Mouse (Mus musculus) mesoderm, embryonic 11.5 days (tissue): ENCODE results near the gene Ptprh.

Source experiments
- DNase-seq: peaks from one replicate; pipeline ENCODE4 v3.0.0-alpha.2; 2012; ENCODE audit warnings: low read depth, low spot score

The Ptprh gene

DNA sequence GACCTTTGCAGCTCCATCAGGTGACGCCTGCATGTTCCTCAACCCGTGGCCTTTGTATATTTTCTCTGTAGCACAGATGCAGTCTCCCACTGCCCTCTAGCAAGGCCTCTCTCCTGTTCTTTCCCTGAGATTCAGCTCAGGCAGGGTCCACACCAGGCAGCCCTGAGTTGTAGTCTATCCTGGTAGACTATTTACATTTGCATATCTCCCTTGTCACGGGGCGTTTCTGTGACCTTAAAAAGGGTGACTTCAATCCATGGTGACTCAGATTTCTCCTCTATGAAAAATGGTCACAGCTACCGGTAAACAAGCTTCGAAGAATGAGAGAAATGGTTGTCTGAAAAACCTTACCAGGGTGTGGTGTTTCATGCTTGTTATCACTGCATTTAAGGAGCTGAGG, at the start of gene Ptprh:
Gene Ptprh, minus strand, starts transcription at position 169 of the 400 bp plus-strand sequence.
- no peak for DNase-seq

DNA sequence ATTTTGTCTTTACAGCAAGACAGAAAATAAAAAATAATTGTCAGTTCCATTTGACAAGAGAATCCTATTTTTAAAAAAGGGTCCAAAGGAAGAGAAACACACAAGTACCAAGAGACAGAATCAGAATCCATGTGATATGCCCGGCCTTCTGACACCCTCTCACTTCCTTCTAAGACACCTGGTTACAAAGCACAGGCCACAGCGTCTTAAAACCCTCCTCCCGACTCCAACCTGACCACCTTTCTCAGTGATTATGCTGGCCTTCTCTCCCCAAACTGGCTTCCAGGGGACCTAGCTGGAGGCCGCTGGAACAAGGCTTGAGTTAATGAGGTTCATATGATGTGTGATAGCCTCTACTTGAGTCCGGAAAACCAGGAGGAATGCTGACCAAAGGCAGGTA, 49.5 kb upstream of the Ptprh start:
- DNase-seq, result no peak

DNA sequence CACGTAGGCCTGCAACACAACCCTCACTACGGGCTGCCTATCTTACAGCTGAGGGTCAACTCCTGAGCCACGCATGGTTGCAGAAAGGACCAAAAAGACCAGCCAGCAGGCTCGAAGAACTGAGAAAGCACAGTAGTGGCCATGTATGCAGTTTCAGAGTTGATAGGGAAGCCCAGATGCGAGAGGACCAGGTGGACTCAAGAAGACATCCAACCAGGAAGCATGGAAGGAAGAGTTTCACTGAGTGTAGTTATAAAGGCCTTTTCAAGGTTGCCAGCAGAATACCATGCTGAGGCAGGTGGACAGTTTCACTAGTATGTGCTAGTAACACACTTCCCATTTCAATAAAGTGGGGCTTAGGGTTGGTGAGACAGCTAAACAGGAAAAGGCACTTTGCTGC, 48.9 kb upstream of the Ptprh start:
- no peak for DNase-seq

DNA sequence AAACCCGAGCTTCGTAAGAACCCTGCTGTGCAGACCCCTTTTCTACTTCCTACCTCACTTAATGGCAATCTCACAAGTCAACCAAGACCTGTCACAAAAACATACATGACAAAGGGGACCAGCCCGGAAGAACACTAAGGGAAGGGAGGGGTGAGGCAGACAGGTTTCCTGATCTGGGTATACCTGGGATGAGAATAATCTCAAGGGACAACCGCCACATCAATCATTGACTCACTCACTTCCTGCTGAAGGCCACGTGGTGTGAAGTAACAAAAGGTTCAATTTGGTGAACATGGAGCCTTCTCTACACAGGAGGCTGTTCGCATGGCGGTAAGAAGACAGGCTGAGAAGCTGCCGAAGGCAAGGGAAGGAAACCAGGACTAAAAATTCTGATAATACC, 47.7 kb upstream of the Ptprh start:
- no peak for DNase-seq

DNA sequence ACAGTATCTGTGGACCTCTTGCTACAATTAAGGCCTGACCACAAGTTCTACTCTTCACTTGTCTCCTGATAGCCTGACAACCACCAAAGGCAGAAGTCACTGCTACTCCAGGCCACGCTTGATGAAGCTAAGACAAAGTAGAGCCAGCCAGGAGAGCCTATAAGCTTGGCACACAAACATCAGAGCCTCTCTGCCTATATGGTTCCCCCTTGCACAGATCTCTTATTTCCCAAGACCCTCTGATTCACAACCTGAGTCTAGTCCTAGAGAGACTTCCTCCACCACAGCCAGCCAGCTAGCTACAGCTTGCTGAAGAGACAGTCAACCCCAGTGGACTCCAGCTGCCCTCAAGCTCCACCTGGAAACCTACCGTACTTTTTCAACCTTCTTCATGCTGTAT, 44.2 kb upstream of the Ptprh start:
- no peak for DNase-seq

DNA sequence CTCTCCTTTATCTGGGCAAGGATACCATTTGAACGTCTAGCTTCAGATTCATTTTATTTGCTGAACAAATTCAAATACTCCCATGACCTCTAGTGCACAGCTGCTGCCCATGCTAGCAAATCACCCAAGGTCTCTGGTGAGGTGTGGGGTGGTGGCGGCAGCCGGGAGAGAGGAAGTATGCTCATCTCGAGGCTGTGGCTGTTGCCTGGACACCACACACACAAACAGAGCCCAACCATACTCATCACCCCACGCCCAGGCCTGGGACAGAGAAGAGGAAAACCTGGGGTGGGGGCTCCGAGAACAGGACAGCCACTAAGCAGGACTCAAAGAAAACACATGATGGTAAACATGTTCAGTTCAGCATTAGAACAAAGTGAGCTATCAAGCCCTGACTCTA, 43.5 kb upstream of the Ptprh start:
- no peak for DNase-seq

DNA sequence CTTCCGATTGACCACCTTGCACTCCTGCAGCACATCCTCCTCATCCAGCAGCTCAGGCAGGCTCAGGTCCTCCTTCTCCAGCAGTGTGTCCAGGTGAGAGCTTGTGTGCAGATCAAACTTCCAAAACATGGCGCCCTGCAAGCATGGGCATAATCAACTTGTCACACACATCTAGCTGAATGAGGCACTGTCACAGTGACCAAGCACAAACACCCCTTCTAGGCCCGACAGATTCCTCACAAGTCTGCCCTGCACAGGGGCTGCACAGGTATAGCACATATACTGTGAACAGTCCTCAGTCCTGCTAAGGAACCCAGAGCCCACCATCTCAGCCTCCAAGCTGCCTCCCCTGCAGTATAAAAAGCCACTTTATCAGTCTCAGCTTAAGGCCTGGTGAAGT, 43.0 kb upstream of the Ptprh start:
- DNase-seq, result no peak

DNA sequence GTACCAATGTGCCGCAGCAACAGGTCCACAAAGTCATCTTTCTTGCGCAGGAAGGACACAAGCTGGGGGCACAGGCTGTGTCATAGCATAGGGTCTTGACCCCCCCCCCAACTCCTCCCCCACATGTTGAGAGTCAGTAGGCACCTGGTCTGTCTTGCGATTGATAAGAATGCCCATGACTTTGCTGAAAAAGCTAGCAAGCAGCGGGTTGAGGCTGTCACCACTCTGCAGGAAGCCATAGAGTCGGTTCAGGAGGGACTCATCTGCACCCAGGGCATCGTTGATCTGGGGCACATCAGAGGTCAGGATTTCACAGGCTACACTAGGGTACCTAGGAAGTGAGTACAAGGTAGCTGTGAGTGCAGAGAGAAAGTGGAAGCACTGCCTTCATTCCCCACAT, 39.4 kb upstream of the Ptprh start:
- no peak for DNase-seq

DNA sequence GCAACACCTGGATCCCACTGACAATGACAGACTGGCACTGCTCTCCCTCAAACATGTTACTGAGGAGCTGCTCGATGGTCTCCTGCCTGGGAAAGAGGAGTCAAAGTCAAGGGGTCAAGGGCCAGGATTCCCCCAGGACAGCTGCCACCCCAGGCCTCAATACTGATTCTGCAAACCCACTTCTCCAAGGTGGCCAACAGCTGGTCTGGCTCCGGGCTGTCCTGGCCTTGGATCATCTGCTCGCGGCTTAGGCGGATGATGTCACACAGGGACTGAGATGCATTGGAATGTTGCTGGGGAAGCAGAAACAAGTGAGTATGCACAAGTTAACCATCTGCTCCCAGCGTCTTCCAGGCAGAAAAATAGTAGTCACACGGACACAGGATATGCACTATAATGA, 38.1 kb upstream of the Ptprh start:
- DNase-seq, result no peak

DNA sequence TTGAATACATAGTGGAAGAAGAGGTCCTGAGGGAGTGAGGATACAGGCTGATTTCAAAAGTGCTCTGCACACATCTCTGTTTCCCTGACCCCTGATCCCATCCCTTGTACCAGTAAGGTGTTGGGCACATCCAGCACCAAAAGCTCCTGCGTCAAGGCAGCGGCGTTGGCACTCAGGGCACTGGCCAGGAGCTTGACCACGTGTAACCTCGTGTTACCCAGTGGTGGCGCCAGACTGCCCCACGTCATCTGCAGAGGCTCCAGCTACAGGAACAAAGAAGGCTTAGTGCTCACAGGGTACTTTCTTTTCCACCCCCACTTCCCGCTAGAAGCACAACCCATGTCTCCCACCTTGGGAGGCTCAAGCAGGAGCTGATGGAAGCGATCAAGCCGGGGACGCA, 37.3 kb upstream of the Ptprh start:
- DNase-seq, result no peak

DNA sequence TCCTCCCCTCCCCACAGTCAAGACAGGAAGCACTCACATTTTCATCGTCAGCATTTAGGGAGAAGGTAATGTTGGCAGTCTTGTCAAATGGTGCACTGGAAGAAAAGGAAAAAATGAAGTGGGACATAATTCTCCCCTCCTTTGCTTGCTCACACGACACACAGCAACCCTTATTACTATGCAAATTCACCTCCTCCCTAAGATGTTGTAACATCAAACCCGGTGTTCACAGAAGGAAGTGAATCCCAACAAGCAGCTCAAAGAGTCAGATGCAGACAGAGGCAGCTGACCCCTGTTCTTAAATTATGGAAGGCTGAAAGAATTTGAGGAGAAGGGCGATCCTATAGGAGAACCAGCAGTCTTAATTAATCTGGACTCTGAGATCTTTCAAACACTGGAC, 32.3 kb upstream of the Ptprh start:
- no peak for DNase-seq

DNA sequence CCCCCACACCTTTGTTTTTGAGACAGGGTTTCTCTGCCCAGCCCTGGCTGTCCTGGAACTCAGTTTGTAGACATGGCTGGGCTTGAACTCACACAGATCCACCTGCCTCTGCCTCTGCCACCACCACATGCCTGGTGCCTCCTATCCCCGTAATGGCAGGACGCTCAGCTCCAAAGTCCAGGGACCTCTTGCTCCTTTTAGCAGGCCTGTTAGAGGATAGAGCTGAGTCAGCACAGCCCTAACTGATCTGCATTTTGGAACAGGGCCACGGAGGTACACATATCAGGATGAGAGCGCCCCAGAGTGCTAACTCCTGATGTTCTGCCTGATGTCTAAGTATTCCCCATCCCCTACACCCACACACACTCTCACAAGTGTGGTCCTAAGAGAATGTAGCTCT, 27.2 kb upstream of the Ptprh start, which contains the start of gene Tmem86b:
Gene Tmem86b, minus strand, starts transcription at position 392 of the 400 bp plus-strand sequence.
- no peak for DNase-seq

DNA sequence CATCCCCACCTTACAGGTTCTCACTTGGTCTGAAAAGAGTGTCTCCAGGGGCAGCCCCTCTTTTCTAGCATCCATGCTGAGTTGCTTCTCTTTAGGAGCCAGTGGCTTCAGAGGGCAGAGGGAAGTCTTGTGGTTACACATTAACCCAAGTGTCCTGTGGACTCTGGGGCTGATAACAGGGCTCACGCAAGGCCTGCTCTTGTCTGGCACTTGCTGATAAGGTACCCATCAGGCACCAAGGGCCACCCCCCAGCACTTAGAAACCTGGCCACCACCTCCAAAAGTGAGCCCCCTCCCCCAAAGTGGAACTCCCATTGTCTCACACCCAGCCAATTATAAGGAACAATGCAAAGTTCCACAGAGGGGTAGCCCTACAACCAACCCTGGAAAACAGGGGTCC, 26.4 kb upstream of the Ptprh start:
- DNase-seq, result no peak

DNA sequence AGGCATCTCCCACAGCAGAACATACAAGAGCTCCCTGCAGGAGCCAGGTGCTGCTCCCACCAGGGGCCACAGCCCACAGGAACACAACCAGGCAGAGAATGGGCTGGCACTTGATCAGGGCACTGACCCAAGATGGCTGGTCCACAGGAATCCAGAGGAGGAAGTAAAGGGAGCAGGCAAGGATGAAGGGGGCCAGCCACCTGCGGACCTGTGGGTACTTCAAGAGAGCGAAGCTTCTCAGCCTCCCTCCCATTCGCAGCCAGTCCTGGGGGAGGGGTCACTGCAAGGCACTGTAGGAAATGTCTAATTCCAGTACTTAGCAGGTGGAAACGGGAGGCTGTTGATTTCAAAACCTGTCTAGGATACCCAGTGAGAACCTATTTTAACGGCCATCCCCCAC, 25.7 kb upstream of the Ptprh start:
- no peak for DNase-seq

DNA sequence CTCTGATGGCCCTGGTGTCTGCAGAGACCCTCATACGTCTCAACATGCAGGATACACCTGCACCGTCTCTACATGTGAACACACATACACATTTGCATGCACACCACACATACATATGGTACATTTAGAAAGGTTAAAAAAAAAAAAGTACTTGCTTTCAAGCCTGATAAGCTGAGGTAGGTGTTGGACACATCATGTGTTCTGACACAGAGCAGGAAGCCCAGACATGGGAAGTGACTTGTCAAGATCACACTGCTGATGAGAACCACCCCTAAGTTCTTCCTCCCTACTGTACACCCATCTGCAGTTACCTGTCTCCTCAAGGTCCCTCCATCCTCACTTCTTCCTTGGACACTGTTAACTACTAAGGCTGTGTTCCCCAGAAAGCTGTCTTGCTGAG, 22.1 kb upstream of the Ptprh start:
- DNase-seq, result no peak

DNA sequence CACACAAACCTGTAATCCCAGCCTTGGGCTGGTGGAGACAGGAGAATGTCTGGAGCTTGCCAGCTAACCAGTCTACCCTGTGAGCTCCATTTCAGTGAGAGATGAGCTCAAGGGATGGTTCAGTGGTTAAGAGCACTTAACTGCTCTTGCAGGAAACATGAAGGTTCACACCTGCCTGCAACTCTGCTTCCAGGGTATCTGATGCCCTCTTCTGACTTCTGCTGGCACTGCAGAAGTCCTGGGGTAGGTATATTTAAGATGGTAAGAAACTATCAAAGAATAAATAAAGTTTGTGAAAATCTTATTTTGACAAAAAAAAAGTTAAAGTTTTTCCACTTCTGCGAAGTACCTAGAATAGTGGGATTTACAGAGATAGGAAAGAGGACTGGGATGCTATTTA, 20.5 kb upstream of the Ptprh start:
- DNase-seq, result no peak

DNA sequence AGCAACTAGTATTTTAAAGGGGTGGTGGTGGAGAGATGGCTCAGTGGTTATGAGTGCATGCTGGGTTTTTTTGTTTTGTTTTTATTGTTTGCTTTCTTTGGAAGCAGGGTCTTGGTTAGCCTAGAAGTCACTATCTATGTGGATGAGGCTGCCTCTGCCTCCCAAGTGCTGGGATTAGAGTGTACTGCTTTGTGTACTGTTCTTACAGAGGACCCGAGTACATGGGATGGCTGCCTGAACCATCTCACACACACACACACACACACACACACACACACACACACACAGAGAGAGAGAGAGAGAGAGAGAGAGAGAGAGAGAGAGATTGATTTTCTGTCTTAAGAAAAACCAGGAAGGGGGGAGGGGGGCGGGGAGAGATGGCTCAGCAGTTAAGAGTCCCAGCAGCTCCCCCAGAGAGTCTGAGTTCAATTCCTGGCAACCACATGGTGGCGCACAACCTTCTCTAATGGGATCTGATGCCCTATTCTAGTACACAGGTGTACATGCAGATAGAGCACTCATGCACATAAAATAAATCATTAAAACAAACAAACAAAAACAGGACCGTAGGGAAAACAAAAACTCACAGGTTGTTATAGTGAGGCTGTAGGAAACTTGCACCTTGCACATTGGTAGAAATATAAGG, 19.8 kb upstream of the Ptprh start:
- peak; percentile 37 for DNase-seq

DNA sequence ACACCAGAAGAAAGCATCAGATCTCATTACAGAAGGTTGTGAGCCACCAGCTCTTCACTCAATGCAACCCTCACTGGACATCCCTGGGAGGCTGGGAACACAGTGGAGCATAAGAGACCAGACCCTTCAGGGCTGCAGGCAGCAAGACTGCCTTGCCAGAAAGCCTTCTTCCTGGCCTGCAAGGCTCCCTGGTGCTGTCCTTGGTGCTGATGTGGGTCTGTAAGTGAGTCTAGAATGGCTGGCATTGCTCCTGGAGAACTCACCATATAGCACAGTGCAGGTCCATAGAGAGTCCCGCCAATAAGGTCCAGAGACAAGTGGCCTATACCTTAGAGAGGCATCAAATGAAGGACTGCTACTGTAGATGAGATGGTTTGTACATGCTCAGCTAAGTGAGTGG, 16.1 kb upstream of the Ptprh start:
- DNase-seq, result peak; percentile 77

DNA sequence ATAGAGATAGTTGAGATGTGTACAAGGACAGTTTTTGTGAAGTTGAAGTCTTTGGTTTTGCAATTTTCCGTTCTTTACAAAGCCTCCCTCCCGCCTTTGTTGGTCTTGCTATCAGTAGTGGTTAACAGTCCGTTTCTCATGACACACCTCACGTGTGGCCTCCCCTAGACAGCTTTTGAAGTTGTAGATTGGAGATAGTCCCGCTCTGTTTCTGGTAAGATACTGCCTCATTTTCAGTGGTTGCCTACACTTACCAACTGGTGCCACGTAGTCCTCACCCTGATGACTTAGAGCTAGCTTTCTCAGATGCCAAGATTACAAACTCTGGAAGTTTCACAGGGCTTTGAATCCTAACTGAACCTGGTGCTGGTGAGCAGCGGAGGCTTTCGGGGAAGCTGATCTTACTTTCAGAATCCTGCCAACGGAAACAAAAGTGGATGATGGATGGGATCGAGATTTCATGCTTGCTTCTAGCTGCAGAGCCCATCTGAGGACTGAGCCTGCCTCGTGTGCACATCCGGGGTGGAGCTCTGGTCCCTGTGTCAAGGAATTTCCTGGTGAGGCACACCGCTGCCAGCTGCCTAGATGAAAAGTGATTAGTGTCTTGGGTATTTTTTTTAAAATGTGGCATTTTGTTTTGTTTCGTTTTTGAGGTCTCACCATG, 10.0 kb upstream of the Ptprh start:
- DNase-seq, result no peak

DNA sequence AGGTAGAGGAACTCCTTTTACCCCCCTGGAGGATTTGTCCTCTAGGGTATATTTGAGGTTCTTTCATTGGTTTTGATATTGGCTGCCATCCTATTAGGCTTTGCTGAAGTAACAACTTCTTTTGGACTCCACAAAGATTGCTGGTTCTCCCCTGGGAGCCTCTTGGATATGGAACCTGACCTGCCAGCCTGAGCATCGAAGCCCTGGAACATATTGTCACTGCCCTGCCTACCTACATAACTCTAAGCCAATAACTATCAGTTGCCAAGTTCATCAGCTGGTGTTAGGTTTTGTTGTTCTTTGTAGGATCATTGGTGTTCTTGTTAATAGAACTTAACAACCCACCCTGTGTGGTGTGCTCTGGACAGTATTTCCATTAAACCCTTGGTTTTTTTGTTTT, 9.1 kb upstream of the Ptprh start:
- no peak for DNase-seq

DNA sequence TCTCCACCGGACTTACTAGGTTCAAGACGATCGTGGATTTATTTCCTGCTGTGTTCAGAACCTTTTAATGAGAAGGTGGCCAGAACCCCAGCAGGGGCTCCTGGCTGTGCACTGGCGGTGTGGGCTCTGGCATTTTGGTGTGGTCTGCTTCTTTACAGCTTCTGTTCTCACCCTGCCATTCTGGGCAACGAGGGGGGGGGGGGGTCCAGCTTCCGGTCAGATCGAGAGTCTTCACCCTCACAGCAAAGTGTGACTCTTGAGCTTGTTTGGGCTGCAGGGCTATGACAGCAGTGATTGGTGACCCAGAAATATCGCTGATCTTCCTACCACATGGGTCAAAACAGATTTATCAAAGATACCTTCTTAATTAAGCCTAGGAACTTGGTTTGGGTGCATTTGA, 8.5 kb upstream of the Ptprh start:
- DNase-seq, result no peak

DNA sequence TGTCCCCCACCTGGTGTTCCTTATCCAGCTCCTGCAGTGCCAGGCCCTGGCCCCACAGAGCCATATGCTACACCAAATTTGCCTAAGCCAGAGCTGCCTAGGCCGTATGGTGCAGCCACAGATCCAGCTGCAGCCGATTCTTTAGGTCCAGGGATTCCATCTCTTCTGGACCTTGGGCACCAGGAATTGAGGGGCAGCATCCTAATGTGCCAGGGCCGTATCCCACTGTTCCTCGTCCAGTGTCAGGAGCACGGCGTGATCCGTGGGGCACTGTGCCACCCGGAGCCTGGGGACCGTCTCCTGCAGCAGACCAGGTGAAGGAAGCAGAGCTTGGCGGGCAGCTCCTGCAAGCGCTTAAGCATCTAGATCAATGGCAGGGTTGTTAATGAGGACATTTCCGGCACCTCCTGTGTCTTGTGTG, 8.1 kb upstream of the Ptprh start:
- no peak for DNase-seq

DNA sequence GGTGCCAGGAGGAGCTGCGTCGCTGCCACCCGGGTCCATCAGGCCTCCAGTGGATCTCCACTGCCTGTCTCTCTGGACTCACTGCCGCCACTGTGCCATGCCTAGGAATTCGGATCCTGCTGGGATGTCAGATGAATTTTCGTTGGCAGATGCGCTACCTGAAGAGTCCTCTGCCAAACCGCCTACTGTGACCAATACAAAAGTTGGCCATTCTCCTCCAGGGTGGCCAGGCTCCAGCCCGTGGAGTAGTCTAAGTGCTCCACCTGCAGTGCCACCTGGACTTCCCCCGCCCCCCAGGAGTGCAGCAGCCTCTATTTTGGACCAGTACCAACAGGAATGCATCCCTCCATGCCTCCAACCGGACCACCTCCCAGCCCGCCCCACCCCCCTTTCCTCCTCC, 7.7 kb upstream of the Ptprh start:
- DNase-seq, result no peak

DNA sequence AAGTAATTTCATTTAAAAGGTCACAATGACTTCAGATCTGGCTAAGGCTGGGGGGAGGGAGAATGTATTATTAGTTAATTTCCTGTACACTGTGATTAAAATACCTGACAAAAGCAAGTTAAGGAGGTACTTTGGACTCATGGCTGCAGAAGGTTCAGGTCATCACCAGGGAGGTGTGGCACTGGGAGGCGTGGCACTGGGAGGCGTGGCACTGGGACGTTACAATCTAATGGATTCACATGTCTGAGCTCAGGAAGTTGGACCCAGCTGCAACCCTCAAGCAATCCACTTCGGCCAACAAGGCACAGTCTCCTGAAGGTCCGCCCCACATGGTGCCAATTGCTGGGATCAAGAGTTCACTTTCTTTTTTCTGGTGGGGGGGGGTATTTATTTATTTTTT, 4.2 kb upstream of the Ptprh start:
- DNase-seq, result no peak
